8 mouse cellular contexts compared by ENCODE assay signal in genomic region chr14:123661091-123661491, GRCm38 (mm10). TPM values are rescaled to one million over a fixed set of nuclear protein-coding genes. Genes with fewer than 3 reads are reported as not detected.
DNase-seq lines count a peak whose midpoint lies in the region; ATAC-seq and TF ChIP-seq lines count a peak whose summit lies in the region.

No protein-coding gene starts in this region.

- TF ChIP-seq CTCF in MEL (IDR thresholded peaks at IDR 0.05 in 2 of 3, conservative IDR thresholded peaks at IDR 0.05 in 1 of 3; ENCODE audit: control insufficient read depth in 1 of 3, insufficient read depth in 1 of 3, low read depth in 2 of 3, low read length in 3 of 3, poor library complexity in 1 of 3, severe bottlenecking in 1 of 3) = peak in 2 of 3 experiments; percentile 35 to 41; a peak in 4 of 6 replicates
- TF ChIP-seq CTCF in heart, adult 2 months (IDR thresholded peaks at IDR 0.05) = peak; percentile 53

- peak; percentile 1 for DNase-seq in MEL (ENCODE audit: low read depth, low spot score)
- peak; percentile 15 for DNase-seq in adrenal gland, postnatal 25 days
- DNase-seq in embryonic facial prominence, embryonic 11.5 days (ENCODE audit: low spot score) = peak; percentile 54
- peak; percentile 27 to 32 for DNase-seq in heart, adult 2 months
- peak; percentile 3 for DNase-seq in liver, embryonic 13.5 days
- peak; percentile 22 for DNase-seq in right cerebral cortex, postnatal 14 days

- ATAC-seq in embryonic facial prominence, embryonic 11.5 days (replicated peaks; ENCODE audit: insufficient number of reproducible peaks, low FRiP score, low TSS enrichment, low read depth) = peak; percentile 92
- peak; percentile 89 for ATAC-seq in kidney, embryonic 14.5 days (ENCODE audit: low FRiP score, low TSS enrichment)
- ATAC-seq in liver, embryonic 13.5 days (ENCODE audit: low read depth) = 0 out of 2 replicates have a peak, but pooled peaks have one; percentile 34
- ATAC-seq in megakaryocyte, adult 5-6 weeks (ENCODE audit: poor library complexity, severe bottlenecking) = no peak

- no peaks in the 10 kb centered on the region for H3K36me3 ChIP-seq in MEL (ENCODE audit: control insufficient read depth in 1 of 2, insufficient read depth in 2 of 2, low read length in 2 of 2)
- H3K36me3 ChIP-seq in embryonic facial prominence, embryonic 11.5 days (replicated peaks; ENCODE audit: control insufficient read depth, insufficient read depth, low read depth, low read length) = no peaks in the 10 kb centered on the region
- no peaks in the 10 kb centered on the region for H3K36me3 ChIP-seq in heart, adult 2 months (ENCODE audit: control insufficient read depth, insufficient read depth, low read length)
- H3K36me3 ChIP-seq in kidney, embryonic 14.5 days (ENCODE audit: control insufficient read depth, insufficient read depth, low read length) = no peaks in the 10 kb centered on the region
- no peaks in the 10 kb centered on the region for H3K36me3 ChIP-seq in liver, embryonic 13.5 days

- 20% methylated on average over 20 of the region's 20 CpGs for WGBS in embryonic facial prominence, embryonic 11.5 days
- 18% methylated on average over 20 of the region's 20 CpGs for WGBS in heart, adult 2 months
- WGBS in kidney, embryonic 14.5 days = 26% methylated on average over 20 of the region's 20 CpGs
- WGBS in liver, embryonic 13.5 days (ENCODE audit: insufficient replicate concordance) = 16% methylated on average over 20 of the region's 20 CpGs

- H3K4me1 ChIP-seq in MEL (ENCODE audit: control insufficient read depth in 1 of 2, insufficient read depth in 2 of 2, low read length in 2 of 2) = no peaks in the 10 kb centered on the region
- no peaks in the 10 kb centered on the region for H3K4me1 ChIP-seq in embryonic facial prominence, embryonic 11.5 days (ENCODE audit: control insufficient read depth, insufficient read depth, low read length)
- H3K4me1 ChIP-seq in heart, adult 2 months (ENCODE audit: control insufficient read depth, insufficient read depth, low read length) = 0 out of 2 replicates have a peak, but pooled peaks cover 1% of the 10 kb centered on the region
- H3K4me1 ChIP-seq in kidney, embryonic 14.5 days (ENCODE audit: control insufficient read depth, insufficient read depth, low read length) = no peaks in the 10 kb centered on the region
- H3K4me1 ChIP-seq in liver, embryonic 13.5 days (replicated peaks) = no peaks in the 10 kb centered on the region

- no peaks in the 10 kb centered on the region for H3K9me3 ChIP-seq in MEL (replicated peaks; ENCODE audit: insufficient read depth, low read length)
- no peaks in the 10 kb centered on the region for H3K9me3 ChIP-seq in embryonic facial prominence, embryonic 11.5 days (replicated peaks; ENCODE audit: control insufficient read depth, low read length)
- H3K9me3 ChIP-seq in kidney, embryonic 14.5 days (ENCODE audit: control insufficient read depth, low read length) = no peaks in the 10 kb centered on the region
- no peaks in the 10 kb centered on the region for H3K9me3 ChIP-seq in liver, embryonic 13.5 days (replicated peaks)

- intact Hi-C loops in heart, adult 2 months (cut with DNase I) = no loop called here

- TF ChIP-seq POLR2A in MEL (IDR thresholded peaks at IDR 0.05; ENCODE audit: control insufficient read depth in 1 of 2, insufficient read depth in 1 of 2, low read depth in 1 of 2, low read length in 2 of 2, poor library complexity in 1 of 2) = no peak
- TF ChIP-seq POLR2A in heart, adult 2 months (IDR thresholded peaks at IDR 0.05; ENCODE audit: insufficient read depth, low read depth, low read length) = no peak

- H3K4me2 ChIP-seq in embryonic facial prominence, embryonic 11.5 days (ENCODE audit: low read depth, low read length) = no peak overlapping the region
- no peak overlapping the region for H3K4me2 ChIP-seq in kidney, embryonic 14.5 days (replicated peaks; ENCODE audit: low read depth, low read length)
- no peak overlapping the region for H3K4me2 ChIP-seq in liver, embryonic 13.5 days

- no peak overlapping the region for H3K9ac ChIP-seq in MEL (ENCODE audit: control insufficient read depth, low read depth, low read length, poor library complexity, severe bottlenecking)
- H3K9ac ChIP-seq in embryonic facial prominence, embryonic 11.5 days (replicated peaks; ENCODE audit: low read length) = no peak overlapping the region
- H3K9ac ChIP-seq in heart, adult 2 months (ENCODE audit: low read depth, low read length) = no peak overlapping the region
- H3K9ac ChIP-seq in kidney, embryonic 14.5 days (ENCODE audit: low read depth, low read length) = no peak overlapping the region
- H3K9ac ChIP-seq in liver, embryonic 13.5 days = no peak overlapping the region

- no peaks in the 10 kb centered on the region for H3K79me2 ChIP-seq in MEL (ENCODE audit: control insufficient read depth, insufficient read depth, low read length, poor library complexity)
- H3K79me2 ChIP-seq in heart, adult 2 months (replicated peaks; ENCODE audit: control insufficient read depth, insufficient read depth, low read length) = no peaks in the 10 kb centered on the region

- no peak overlapping the region for H3K27ac ChIP-seq in MEL (ENCODE audit: control insufficient read depth, low read depth, low read length)
- no peak overlapping the region for H3K27ac ChIP-seq in embryonic facial prominence, embryonic 11.5 days (replicated peaks; ENCODE audit: low read depth, low read length)
- H3K27ac ChIP-seq in heart, adult 2 months = no peak overlapping the region
- no peak overlapping the region for H3K27ac ChIP-seq in kidney, embryonic 14.5 days (ENCODE audit: low read depth, low read length)
- H3K27ac ChIP-seq in liver, embryonic 13.5 days = no peak overlapping the region

- no peak overlapping the region for H3K4me3 ChIP-seq in MEL (ENCODE audit: control insufficient read depth in 1 of 2, insufficient read depth in 1 of 2, low read depth in 2 of 2, low read length in 2 of 2)
- no peak overlapping the region for H3K4me3 ChIP-seq in embryonic facial prominence, embryonic 11.5 days (ENCODE audit: low read depth, low read length)
- H3K4me3 ChIP-seq in heart, adult 2 months = no peak overlapping the region
- H3K4me3 ChIP-seq in kidney, embryonic 14.5 days (ENCODE audit: low read length) = no peak overlapping the region
- H3K4me3 ChIP-seq in liver, embryonic 13.5 days (replicated peaks) = no peak overlapping the region

- no peak for TF ChIP-seq RAD21 in MEL (IDR thresholded peaks at IDR 0.05; ENCODE audit: low read depth, low read length)

- TF ChIP-seq EP300 in MEL (IDR thresholded peaks at IDR 0.05; ENCODE audit: low read depth in 1 of 2, low read length in 2 of 2) = no peak
- TF ChIP-seq EP300 in heart, adult 2 months (IDR thresholded peaks at IDR 0.05; ENCODE audit: insufficient read depth, low read depth, low read length) = no peak

- no peaks in the 10 kb centered on the region for H3K27me3 ChIP-seq in MEL (ENCODE audit: control insufficient read depth in 1 of 2, insufficient read depth in 2 of 2, low read length in 2 of 2)
- H3K27me3 ChIP-seq in embryonic facial prominence, embryonic 11.5 days (ENCODE audit: control insufficient read depth, insufficient read depth, low read length) = no peaks in the 10 kb centered on the region
- H3K27me3 ChIP-seq in heart, adult 2 months (ENCODE audit: control insufficient read depth, insufficient read depth, low read length) = no peaks in the 10 kb centered on the region
- no peaks in the 10 kb centered on the region for H3K27me3 ChIP-seq in kidney, embryonic 14.5 days (ENCODE audit: control insufficient read depth, insufficient read depth, low read length)
- H3K27me3 ChIP-seq in liver, embryonic 13.5 days = no peaks in the 10 kb centered on the region

TF ChIP-seq in MEL, 35 proteins besides CTCF, POLR2A, EP300 and RAD21:
- no peak for TF ChIP-seq HCFC1 (IDR thresholded peaks at IDR 0.05; ENCODE audit: low read depth, low read length)
- no peak for TF ChIP-seq BHLHE40 (IDR thresholded peaks at IDR 0.05; ENCODE audit: borderline replicate concordance, low read depth, low read length)
- TF ChIP-seq GATA1 (IDR thresholded peaks at IDR 0.05; ENCODE audit: low read depth, low read length) = no peak
- TF ChIP-seq CHD1 (IDR thresholded peaks at IDR 0.05; ENCODE audit: low read depth, low read length) = no peak

RNA-seq across cellular contexts. Expression of gene Itgbl1, which starts 1.3 kb away (rescaled TPM):
- not detected in 2 replicates for total RNA-seq in MEL (2012; rRNA removed)
- not detected for polyA plus RNA-seq in MEL (2012; ENCODE audit: insufficient read depth in 1 of 2, insufficient read length in 2 of 2, low read depth in 1 of 2, low replicate concordance in 2 of 2, missing spikeins in 1 of 2)
- total RNA-seq in adrenal gland, postnatal 25 days (2021) = 1.0 and 1.2 TPM in 2 replicates
- 0.17 and 0.32 TPM in 2 replicates for polyA plus RNA-seq in embryonic facial prominence, embryonic 11.5 days (2014; fragmentation: Nextera tagmentation; extraction: Ambion mirVana)
- 1 to 10 TPM; 4.3 TPM for total RNA-seq in heart, adult 2 months (2021)
- 4.9 and 6.3 TPM in 2 replicates for polyA plus RNA-seq in heart, adult 2 months (2012; rRNA removed)
- 0.09 TPM in 1 of 2 replicates, not detected in the other for polyA plus RNA-seq in kidney, embryonic 14.5 days (2014; fragmentation: Nextera tagmentation; extraction: Ambion mirVana)
- 0.03 TPM in 2 replicates for polyA plus RNA-seq in liver, embryonic 13.5 days (2015; fragmentation: Nextera tagmentation; extraction: Ambion mirVana)
- not detected in 2 replicates for total RNA-seq in megakaryocyte, adult 5-6 weeks (2015)
- not detected in 2 replicates for total RNA-seq in megakaryocyte, adult 5-6 weeks (2017)

RNA-seq across cellular contexts. Expression of gene Nalcn, which starts 34.1 kb away (rescaled TPM):
- total RNA-seq in MEL (2012; rRNA removed) = not detected in 2 replicates
- under 1 TPM in 1 of 2 experiments, not detected in 1; 0.03 TPM for polyA plus RNA-seq in MEL (2012; ENCODE audit: insufficient read depth in 1 of 2, insufficient read length in 2 of 2, low read depth in 1 of 2, low replicate concordance in 2 of 2, missing spikeins in 1 of 2)
- total RNA-seq in adrenal gland, postnatal 25 days (2021) = 3.9 and 6.4 TPM in 2 replicates
- polyA plus RNA-seq in embryonic facial prominence, embryonic 11.5 days (2014; fragmentation: Nextera tagmentation; extraction: Ambion mirVana) = 1.2 and 1.3 TPM in 2 replicates
- under 1 TPM; 0.50 to 0.63 TPM for total RNA-seq in heart, adult 2 months (2021)
- polyA plus RNA-seq in heart, adult 2 months (2012; rRNA removed) = 0.33 and 0.38 TPM in 2 replicates
- 0.07 and 0.14 TPM in 2 replicates for polyA plus RNA-seq in kidney, embryonic 14.5 days (2014; fragmentation: Nextera tagmentation; extraction: Ambion mirVana)
- polyA plus RNA-seq in liver, embryonic 13.5 days (2015; fragmentation: Nextera tagmentation; extraction: Ambion mirVana) = 0.03 TPM in 1 of 2 replicates, not detected in the other
- total RNA-seq in megakaryocyte, adult 5-6 weeks (2015) = not detected in 2 replicates
- total RNA-seq in megakaryocyte, adult 5-6 weeks (2017) = not detected in 2 replicates

Comparison
In these comparisons a context has a peak if more than half of its experiments do, and no peak if none do; other contexts are left out.
1. DNase-seq: peak in every context shown above with its lines; median percentile 54 in embryonic facial prominence, embryonic 11.5 days; 30 in heart, adult 2 months; 22 in right cerebral cortex, postnatal 14 days; 15 in adrenal gland, postnatal 25 days; 3 in liver, embryonic 13.5 days; 1 in MEL.